Mouse (Mus musculus): Measurements from ENCODE around the gene Gm3402. TPM values are rescaled to one million over a fixed set of nuclear protein-coding genes. Genes with fewer than 3 reads are reported as not detected.

The Gm3402 gene
- not detected in 2 replicates for polyA plus RNA-seq (2015; fragmentation: Nextera tagmentation; extraction: Ambion mirVana)

DNA sequence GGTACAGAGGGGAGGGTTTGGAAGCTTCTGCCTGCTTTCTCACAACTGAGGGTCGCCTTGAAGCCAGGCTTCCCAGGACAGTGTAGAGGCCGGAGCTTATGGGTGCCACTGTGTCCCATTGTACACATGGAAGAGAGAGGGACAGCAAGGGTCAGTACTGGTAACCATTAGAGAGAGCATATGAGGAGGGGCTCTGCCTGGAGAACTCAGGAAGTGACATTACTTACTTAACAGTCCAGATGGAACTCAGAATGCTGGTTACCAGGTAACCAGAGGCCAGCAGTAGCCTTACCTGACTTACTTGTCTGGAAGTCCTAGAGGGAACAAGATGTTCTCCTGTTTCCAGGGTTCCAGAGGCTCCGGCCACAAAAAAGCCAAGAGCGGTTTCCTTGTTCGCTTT is at the start of gene Gm3402:
TSS of gene Gm3402 (plus strand) at position 301 of the 400 bp plus-strand sequence.

DNA sequence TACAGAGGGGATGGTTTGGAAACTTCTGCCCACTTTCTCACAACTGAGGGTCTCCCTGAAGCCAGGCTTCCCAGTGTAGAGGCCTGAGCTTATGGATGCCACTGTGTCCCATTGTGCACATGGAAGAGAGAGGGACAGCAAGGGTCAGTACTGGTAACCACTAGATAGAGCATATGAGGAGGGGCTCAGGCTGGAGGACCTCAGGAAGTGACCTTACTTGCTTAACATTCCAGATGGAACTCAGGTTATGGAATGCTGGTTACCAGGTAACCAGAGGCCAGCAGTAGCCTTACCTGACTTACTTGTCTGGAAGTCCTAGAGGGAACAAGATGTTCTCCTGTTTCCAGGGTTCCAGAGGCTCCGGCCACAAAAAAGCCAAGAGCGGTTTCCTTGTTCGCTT is 32.3 kb upstream of the Gm3402 start, which contains the start of gene Gm6408:
TSS of gene Gm6408 (plus strand) at position 301 of the 400 bp plus-strand sequence.

DNA sequence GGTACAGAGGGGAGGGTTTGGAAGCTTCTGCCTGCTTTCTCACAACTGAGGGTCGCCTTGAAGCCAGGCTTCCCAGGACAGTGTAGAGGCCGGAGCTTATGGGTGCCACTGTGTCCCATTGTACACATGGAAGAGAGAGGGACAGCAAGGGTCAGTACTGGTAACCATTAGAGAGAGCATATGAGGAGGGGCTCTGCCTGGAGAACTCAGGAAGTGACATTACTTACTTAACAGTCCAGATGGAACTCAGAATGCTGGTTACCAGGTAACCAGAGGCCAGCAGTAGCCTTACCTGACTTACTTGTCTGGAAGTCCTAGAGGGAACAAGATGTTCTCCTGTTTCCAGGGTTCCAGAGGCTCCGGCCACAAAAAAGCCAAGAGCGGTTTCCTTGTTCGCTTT is 22.9 kb upstream of the Gm3402 start, which contains the start of gene Gm6370:
TSS of gene Gm6370 (plus strand) at position 301 of the 400 bp plus-strand sequence.

DNA sequence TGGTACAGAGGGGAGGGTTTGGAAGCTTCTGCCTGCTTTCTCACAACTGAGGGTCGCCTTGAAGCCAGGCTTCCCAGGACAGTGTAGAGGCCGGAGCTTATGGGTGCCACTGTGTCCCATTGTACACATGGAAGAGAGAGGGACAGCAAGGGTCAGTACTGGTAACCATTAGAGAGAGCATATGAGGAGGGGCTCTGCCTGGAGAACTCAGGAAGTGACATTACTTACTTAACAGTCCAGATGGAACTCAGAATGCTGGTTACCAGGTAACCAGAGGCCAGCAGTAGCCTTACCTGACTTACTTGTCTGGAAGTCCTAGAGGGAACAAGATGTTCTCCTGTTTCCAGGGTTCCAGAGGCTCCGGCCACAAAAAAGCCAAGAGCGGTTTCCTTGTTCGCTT is 11.8 kb upstream of the Gm3402 start, which contains the start of gene 4930449I24Rik:
TSS of gene 4930449I24Rik (plus strand) at position 301 of the 400 bp plus-strand sequence.

DNA sequence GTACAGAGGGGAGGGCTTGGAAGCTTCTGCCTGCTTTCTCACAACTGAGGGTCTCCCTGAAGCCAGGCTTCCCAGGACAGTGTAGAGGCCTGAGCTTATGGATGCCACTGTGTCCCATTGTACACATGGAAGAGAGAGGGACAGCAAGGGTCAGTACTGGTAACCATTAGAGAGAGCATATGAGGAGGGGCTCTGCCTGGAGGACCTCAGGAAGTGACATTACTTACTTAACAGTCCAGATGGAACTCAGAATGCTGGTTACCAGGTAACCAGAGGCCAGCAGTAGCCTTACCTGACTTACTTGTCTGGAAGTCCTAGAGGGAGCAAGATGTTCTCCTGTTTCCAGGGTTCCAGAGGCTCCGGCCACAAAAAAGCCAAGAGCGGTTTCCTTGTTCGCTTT is 11.6 kb downstream of the Gm3402 start, which contains the start of gene Gm3404:
TSS of gene Gm3404 (plus strand) at position 301 of the 400 bp plus-strand sequence.

DNA sequence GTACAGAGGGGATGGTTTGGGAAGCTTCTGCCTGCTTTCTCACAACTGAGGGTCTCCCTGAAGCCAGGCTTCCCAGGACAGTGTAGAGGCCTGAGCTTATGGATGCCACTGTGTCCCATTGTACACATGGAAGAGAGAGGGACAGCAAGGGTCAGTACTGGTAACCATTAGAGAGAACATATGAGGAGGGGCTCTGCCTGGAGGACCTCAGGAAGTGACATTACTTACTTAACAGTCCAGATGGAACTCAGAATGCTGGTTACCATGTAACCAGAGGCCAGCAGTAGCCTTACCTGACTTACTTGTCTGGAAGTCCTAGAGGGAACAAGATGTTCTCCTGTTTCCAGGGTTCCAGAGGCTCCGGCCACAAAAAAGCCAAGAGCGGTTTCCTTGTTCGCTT is 23.4 kb downstream of the Gm3402 start, which contains the start of gene Gm3409:
TSS of gene Gm3409 (plus strand) at position 301 of the 400 bp plus-strand sequence.

DNA sequence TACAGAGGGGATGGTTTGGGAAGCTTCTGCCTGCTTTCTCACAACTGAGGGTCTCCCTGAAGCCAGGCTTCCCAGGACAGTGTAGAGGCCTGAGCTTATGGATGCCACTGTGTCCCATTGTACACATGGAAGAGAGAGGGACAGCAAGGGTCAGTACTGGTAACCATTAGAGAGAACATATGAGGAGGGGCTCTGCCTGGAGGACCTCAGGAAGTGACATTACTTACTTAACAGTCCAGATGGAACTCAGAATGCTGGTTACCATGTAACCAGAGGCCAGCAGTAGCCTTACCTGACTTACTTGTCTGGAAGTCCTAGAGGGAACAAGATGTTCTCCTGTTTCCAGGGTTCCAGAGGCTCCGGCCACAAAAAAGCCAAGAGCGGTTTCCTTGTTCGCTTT is 41.9 kb downstream of the Gm3402 start, which contains the start of gene Gm3415:
TSS of gene Gm3415 (plus strand) at position 301 of the 400 bp plus-strand sequence.

Other genes starting within 250 kb of the Gm3402 start
- 20.2 and 21.5 TPM in 2 replicates for gene Wasf3, start 129.1 kb upstream of the Gm3402 start, polyA plus RNA-seq (2015; fragmentation: Nextera tagmentation; extraction: Ambion mirVana)
- not detected in 2 replicates for gene Gm6408, start 32.2 kb upstream of the Gm3402 start, polyA plus RNA-seq (2015; fragmentation: Nextera tagmentation; extraction: Ambion mirVana)
- not detected in 2 replicates for gene Gm6370, start 22.8 kb upstream of the Gm3402 start, polyA plus RNA-seq (2015; fragmentation: Nextera tagmentation; extraction: Ambion mirVana)
- gene 4930449I24Rik, start 11.7 kb upstream of the Gm3402 start, polyA plus RNA-seq (2015; fragmentation: Nextera tagmentation; extraction: Ambion mirVana), result not detected in 2 replicates
- gene Gm3404, start 11.7 kb downstream of the Gm3402 start, polyA plus RNA-seq (2015; fragmentation: Nextera tagmentation; extraction: Ambion mirVana), result not detected in 2 replicates
- not detected in 2 replicates for gene Gm3409, start 23.5 kb downstream of the Gm3402 start, polyA plus RNA-seq (2015; fragmentation: Nextera tagmentation; extraction: Ambion mirVana)
- not detected in 2 replicates for gene Gm3415, start 42.0 kb downstream of the Gm3402 start, polyA plus RNA-seq (2015; fragmentation: Nextera tagmentation; extraction: Ambion mirVana)
- 26.6 and 31.3 TPM in 2 replicates for gene Gpr12, start 71.1 kb downstream of the Gm3402 start, polyA plus RNA-seq (2015; fragmentation: Nextera tagmentation; extraction: Ambion mirVana)

Data from neural tube, postnatal 0 days (tissue).